Comparison of ENCODE assay signal across 19 mouse cellular contexts in genomic region chr5:142374343-142374742, GRCm38 (mm10).
"Had no signal": no experiment of that assay in that cellular context is flagged by ENCODE, and none has a peak within 500 bp of the region (broad histone marks: within the 10 kb centered on the region; RNA-seq: fewer than 3 reads in every experiment).

No protein-coding gene starts in this region.

- H3K27ac ChIP-seq: limb, embryonic 10.5 days; limb, embryonic 13.5 days; liver, embryonic 12.5 days; liver, embryonic 15.5 days; lung, embryonic 15.5 days; macrophage; midbrain, embryonic 13.5 days had no signal

- H3K4me2 ChIP-seq: limb, embryonic 13.5 days; liver, embryonic 12.5 days; liver, embryonic 15.5 days; lung, embryonic 15.5 days; midbrain, embryonic 13.5 days had no signal

- DNase-seq: kidney, adult 18-20 months; kidney, adult 9 months; kidney, postnatal 14 days; kidney, postnatal 4 days; liver; lung, adult 18-20 months; right cerebral cortex, adult 18-20 months; right cerebral cortex, postnatal 14 days; right cerebral cortex, postnatal 4 days; thymus, adult 18-20 months; thymus, postnatal 14 days had no signal

- ATAC-seq: intestine, embryonic 16.5 days; liver, embryonic 12.5 days; midbrain, embryonic 13.5 days had no signal

- H3K4me3 ChIP-seq: limb, embryonic 10.5 days; limb, embryonic 13.5 days; liver, embryonic 12.5 days; liver, embryonic 15.5 days; lung, embryonic 15.5 days; midbrain, embryonic 13.5 days had no signal

- H3K9ac ChIP-seq: limb, embryonic 13.5 days; liver, embryonic 12.5 days; liver, embryonic 15.5 days; lung, embryonic 15.5 days; midbrain, embryonic 13.5 days had no signal

- H3K9me3 ChIP-seq: limb, embryonic 10.5 days; liver, embryonic 12.5 days; liver, embryonic 15.5 days; lung, embryonic 15.5 days; midbrain, embryonic 13.5 days had no signal

- H3K27me3 ChIP-seq: limb, embryonic 13.5 days; liver, embryonic 12.5 days; liver, embryonic 15.5 days; lung, embryonic 15.5 days; midbrain, embryonic 13.5 days had no signal

- H3K36me3 ChIP-seq: limb, embryonic 13.5 days; liver, embryonic 15.5 days; lung, embryonic 15.5 days; midbrain, embryonic 13.5 days had no signal
